Comparison of ENCODE assay signal across 8 mouse cellular contexts in genomic region chr13:107879535-107879934, GRCm38 (mm10).
A peak's percentile ranks its signal among the peaks of the same experiment; 100 is the strongest.
DNase-seq lines count a peak whose midpoint lies in the region; ATAC-seq and TF ChIP-seq lines count a peak whose summit lies in the region.

No protein-coding gene starts in this region.

- no peaks in the 10 kb centered on the region for H3K27me3 ChIP-seq in heart, embryonic 13.5 days (replicated peaks)
- no peaks in the 10 kb centered on the region for H3K27me3 ChIP-seq in limb, embryonic 14.5 days (ENCODE audit: control insufficient read depth, insufficient read depth, low read length)

- 0 out of 2 replicates have a peak, but pooled peaks cover 5% of the 10 kb centered on the region for H3K36me3 ChIP-seq in heart, embryonic 13.5 days
- no peaks in the 10 kb centered on the region for H3K36me3 ChIP-seq in limb, embryonic 14.5 days (ENCODE audit: control insufficient read depth, insufficient read depth, low read length)

- H3K9me3 ChIP-seq in heart, embryonic 13.5 days: peaks cover 4% of the 10 kb centered on the region
- H3K9me3 ChIP-seq in limb, embryonic 14.5 days (ENCODE audit: control insufficient read depth, low read length): no peaks in the 10 kb centered on the region

- peaks cover 25% of the 10 kb centered on the region for H3K4me1 ChIP-seq in heart, embryonic 13.5 days
- H3K4me1 ChIP-seq in limb, embryonic 14.5 days (ENCODE audit: control insufficient read depth, insufficient read depth, low read length): peaks cover 4% of the 10 kb centered on the region; the same call in 1 of the 2 replicates

- DNase-seq in left cerebral cortex, postnatal 14 days (ENCODE audit: low spot score in 2 of 2): peak; percentile 25 to 42
- DNase-seq in left cerebral cortex, adult 11 months (ENCODE audit: low spot score): no peak
- peak; percentile 83 for DNase-seq in adrenal gland, postnatal 10 days
- DNase-seq in limb, embryonic 14.5 days (ENCODE audit: low spot score): peak; percentile 63
- DNase-seq in Muller cell, postnatal 12 days (ENCODE audit: inconsistent ontology term): no peak
- DNase-seq in urinary bladder, postnatal 4 days (ENCODE audit: low spot score in 2 of 2): no peak

- H3K4me2 ChIP-seq in heart, embryonic 13.5 days: peak overlapping the region; percentile 27
- H3K4me2 ChIP-seq in limb, embryonic 14.5 days (replicated peaks; ENCODE audit: low read depth, low read length, severe bottlenecking): no peak overlapping the region

- intact Hi-C loops in left cerebral cortex, postnatal 14 days (cut with DNase I): no loop called here

- peak; percentile 37; the same call in 1 of the 2 replicates for ATAC-seq in heart, embryonic 13.5 days (ENCODE audit: extremely low read depth, insufficient number of reproducible peaks, low FRiP score, low TSS enrichment)
- peak; percentile 44; the same call in 1 of the 2 replicates for ATAC-seq in limb, embryonic 14.5 days (ENCODE audit: low FRiP score, low read depth)
- no peak for ATAC-seq in granulocyte monocyte progenitor cell, adult 5-6 weeks (replicated peaks; ENCODE audit: poor library complexity, severe bottlenecking)

- no peak for TF ChIP-seq POLR2A in limb, embryonic 14.5 days (IDR thresholded peaks at IDR 0.05; ENCODE audit: borderline replicate concordance, extremely low read depth, insufficient read depth, insufficient read length)

- 48% methylated on average over 7 of the region's 8 CpGs for WGBS in heart, embryonic 13.5 days
- WGBS in limb, embryonic 14.5 days: 63% methylated on average over 7 of the region's 8 CpGs

- no peak overlapping the region for H3K9ac ChIP-seq in heart, embryonic 13.5 days
- H3K9ac ChIP-seq in limb, embryonic 14.5 days (ENCODE audit: low read depth, low read length, severe bottlenecking): no peak overlapping the region

- no peak overlapping the region for H3K4me3 ChIP-seq in heart, embryonic 13.5 days
- no peak overlapping the region for H3K4me3 ChIP-seq in limb, embryonic 14.5 days (replicated peaks; ENCODE audit: low read length)

- H3K27ac ChIP-seq in heart, embryonic 13.5 days (replicated peaks): 0 out of 2 replicates have a peak overlapping the region, but pooled peaks have one; percentile 45
- H3K27ac ChIP-seq in limb, embryonic 14.5 days (replicated peaks; ENCODE audit: low read depth, low read length): no peak overlapping the region

Comparison
In these comparisons a context has a peak if more than half of its experiments do, and no peak if none do; other contexts are left out.
1. DNase-seq: peak in left cerebral cortex, postnatal 14 days (2 of 2), adrenal gland, postnatal 10 days (single experiment) and limb, embryonic 14.5 days (single experiment); none in left cerebral cortex, adult 11 months (single experiment), Muller cell, postnatal 12 days (single experiment) and urinary bladder, postnatal 4 days (0 of 2).